Mouse (Mus musculus) heart, postnatal 10 days (tissue): ENCODE results near the gene Arhgap10. TPM values are rescaled to one million over a fixed set of nuclear protein-coding genes. Genes with fewer than 3 reads are reported as not detected.

Experiments
- DNase-seq, 2 experiments: peaks; one replicate each; pipeline ENCODE4 v3.0.0; 2021
- intact Hi-C: fragments of 180-260 bp; cut with DNase I; formaldehyde crosslinking; loops from one replicate; pipeline ENCODE4 v1.15.1; 2025
- total RNA-seq, 2 experiments: library from RNA; stranded (reverse); gene quantifications; 2 replicates each; pipeline ENCODE4 v1.2.3; 2021

Gene Arhgap10
- total RNA-seq, 2 experiments from 2014 or later: 54.5 to 54.6 TPM

- intact Hi-C loops: loop anchor here (1.0 to 10.0 kb wide), 3 partner anchors 105 to 585 kb away; no protein-coding TSS in a partner anchor
- peak; percentile 77 to 88 for DNase-seq
These were observed 98.0 kb downstream of the Arhgap10 start for GRCm38 (mm10) chr8:77419731-77420130.

GRCm38 (mm10) chr8:77416738-77417137 lies 101.0 kb downstream of the Arhgap10 start:
- DNase-seq: no peak
- intact Hi-C loops: loop anchor here (10.0 kb wide), 1 partner anchor 588 kb away; no protein-coding TSS in a partner anchor

- DNase-seq: no peak
- intact Hi-C loops: loop anchor here (10.0 kb wide), 1 partner anchor 589 kb away; no protein-coding TSS in a partner anchor
These were observed 101.7 kb downstream of the Arhgap10 start for GRCm38 (mm10) chr8:77416034-77416433.

- DNase-seq: no peak
- intact Hi-C loops: loop anchor here (10.0 kb wide), 1 partner anchor 594 kb away; no protein-coding TSS in a partner anchor
These were observed 106.5 kb downstream of the Arhgap10 start for GRCm38 (mm10) chr8:77411262-77411661.

- no peak for DNase-seq
- intact Hi-C loops: loop anchor here (10.0 kb wide), 1 partner anchor 594 kb away; no protein-coding TSS in a partner anchor
These were observed 107.4 kb downstream of the Arhgap10 start for GRCm38 (mm10) chr8:77410394-77410793.

- intact Hi-C loops: no loop called here
- peak; percentile 49 to 52 for DNase-seq
These were observed 109.1 kb downstream of the Arhgap10 start for GRCm38 (mm10) chr8:77408527-77409215.

GRCm38 (mm10) chr8:77406846-77407245 lies 110.9 kb downstream of the Arhgap10 start:
- DNase-seq: no peak
- intact Hi-C loops: no loop called here

- intact Hi-C loops: no loop called here
- DNase-seq: no peak
These were observed 111.3 kb downstream of the Arhgap10 start for GRCm38 (mm10) chr8:77406444-77406843.

GRCm38 (mm10) chr8:77404017-77404416 lies 113.7 kb downstream of the Arhgap10 start:
- intact Hi-C loops: no loop called here
- DNase-seq: no peak

GRCm38 (mm10) chr8:77401934-77402333 lies 115.8 kb downstream of the Arhgap10 start:
- DNase-seq: no peak
- intact Hi-C loops: no loop called here

GRCm38 (mm10) chr8:77401140-77401539 lies 116.6 kb downstream of the Arhgap10 start:
- DNase-seq: no peak
- intact Hi-C loops: no loop called here

- no peak for DNase-seq
- intact Hi-C loops: no loop called here
These were observed 133.7 kb downstream of the Arhgap10 start for GRCm38 (mm10) chr8:77384080-77384479.

- DNase-seq: no peak
- intact Hi-C loops: no loop called here
These were observed 134.1 kb downstream of the Arhgap10 start for GRCm38 (mm10) chr8:77383671-77384070.

GRCm38 (mm10) chr8:77380844-77381243 lies 136.9 kb downstream of the Arhgap10 start:
- no peak for DNase-seq
- intact Hi-C loops: no loop called here

GRCm38 (mm10) chr8:77379300-77379699 lies 138.5 kb downstream of the Arhgap10 start:
- intact Hi-C loops: no loop called here
- DNase-seq: peak in 1 of 2 experiments; percentile 22

GRCm38 (mm10) chr8:77376451-77376853 lies 141.3 kb downstream of the Arhgap10 start:
- intact Hi-C loops: no loop called here
- peak in 1 of 2 experiments; percentile 27 for DNase-seq

- intact Hi-C loops: no loop called here
- DNase-seq: no peak
These were observed 141.8 kb downstream of the Arhgap10 start for GRCm38 (mm10) chr8:77375999-77376398.

- intact Hi-C loops: no loop called here
These were observed 146.7 kb downstream of the Arhgap10 start for GRCm38 (mm10) chr8:77371006-77371405.

GRCm38 (mm10) chr8:77370308-77370707 lies 147.4 kb downstream of the Arhgap10 start:
- DNase-seq: no peak
- intact Hi-C loops: no loop called here

More at GRCm38 (mm10) chr8:77371006-77371405, 146.7 kb downstream of the Arhgap10 start:
- no peak for DNase-seq

GRCm38 (mm10) chr8:77369671-77370070 lies 148.1 kb downstream of the Arhgap10 start:
- intact Hi-C loops: no loop called here
- DNase-seq: no peak

GRCm38 (mm10) chr8:77367091-77367490 lies 150.7 kb downstream of the Arhgap10 start:
- peak; percentile 40 to 52 for DNase-seq
- intact Hi-C loops: no loop called here

- DNase-seq: no peak
- intact Hi-C loops: no loop called here
These were observed 151.3 kb downstream of the Arhgap10 start for GRCm38 (mm10) chr8:77366446-77366845.
